Mouse (Mus musculus) heart, embryonic 11.5 days (tissue): Measurements from ENCODE around the gene Thsd7b. TPM values are rescaled to one million over a fixed set of nuclear protein-coding genes. Genes with fewer than 3 reads are reported as not detected.

ENCODE experiments used
- ATAC-seq: fragments of 200-750 bp; cut with Nextera tagmentation; replicated peaks from 2 replicates; pipeline ENCODE4 v1.8.0; 2017; ENCODE audit warnings: moderate library complexity; ENCODE audit not compliant: insufficient number of reproducible peaks, low FRiP score, low TSS enrichment
- H3K27ac ChIP-seq: fragments of 300-500 bp; sonication (generic); 2 replicates; pipeline ENCODE4 v1.5.1; 2014; ENCODE audit warnings: mild to moderate bottlenecking, low read depth, low read length
- H3K27me3 ChIP-seq: fragments of 300-500 bp; sonication (generic); 2 replicates; pipeline ENCODE4 v1.6.1; 2014; ENCODE audit warnings: mild to moderate bottlenecking, low read length, mixed read lengths; ENCODE audit not compliant: control insufficient read depth, insufficient read depth
- H3K36me3 ChIP-seq: fragments of 300-500 bp; sonication (generic); 2 replicates; pipeline ENCODE4 v1.6.1; 2014; ENCODE audit warnings: mild to moderate bottlenecking, low read length, moderate library complexity, mixed read lengths; ENCODE audit not compliant: control insufficient read depth, insufficient read depth
- H3K4me1 ChIP-seq: fragments of 300-500 bp; sonication (generic); 2 replicates; pipeline ENCODE4 v1.6.1; 2014; ENCODE audit warnings: low read length; ENCODE audit not compliant: control insufficient read depth, insufficient read depth
- H3K4me2 ChIP-seq: fragments of 300-500 bp; sonication (generic); 2 replicates; pipeline ENCODE4 v1.6.1; 2014; ENCODE audit warnings: mild to moderate bottlenecking, moderate library complexity
- H3K4me3 ChIP-seq: fragments of 300-500 bp; sonication (generic); 2 replicates; pipeline ENCODE4 v1.5.1; 2014; ENCODE audit warnings: low read depth, low read length
- H3K9ac ChIP-seq: fragments of 300-500 bp; sonication (generic); 2 replicates; pipeline ENCODE4 v1.6.1; 2014; ENCODE audit warnings: mild to moderate bottlenecking, low read depth, low read length, moderate library complexity
- H3K9me3 ChIP-seq: fragments of 300-500 bp; sonication (generic); replicated peaks from 2 replicates; pipeline ENCODE4 v1.6.1; 2016; ENCODE audit warnings: low read length; ENCODE audit not compliant: control insufficient read depth
- WGBS: fragments of 180-500 bp; shearing (Covaris S2); extraction: QIAGEN DNeasy Blood & Tissue Kit; methylation state at CpG from one replicate; pipeline ENCODE4 v1.1.7; 2014; ENCODE audit not compliant: insufficient replicate concordance; 5-methylcytosine and 5-hydroxymethylcytosine counted together
- polyA plus RNA-seq: library from polyadenylated mRNA; unstranded; fragments of >200 nt; fragmentation: Nextera tagmentation; extraction: Ambion mirVana; gene quantifications from 2 replicates; pipeline ENCODE4 v1.2.1, GENCODE M21; 2014

The Thsd7b gene
- polyA plus RNA-seq, 1 experiment from 2014 or later, result 1.8 TPM

DNA sequence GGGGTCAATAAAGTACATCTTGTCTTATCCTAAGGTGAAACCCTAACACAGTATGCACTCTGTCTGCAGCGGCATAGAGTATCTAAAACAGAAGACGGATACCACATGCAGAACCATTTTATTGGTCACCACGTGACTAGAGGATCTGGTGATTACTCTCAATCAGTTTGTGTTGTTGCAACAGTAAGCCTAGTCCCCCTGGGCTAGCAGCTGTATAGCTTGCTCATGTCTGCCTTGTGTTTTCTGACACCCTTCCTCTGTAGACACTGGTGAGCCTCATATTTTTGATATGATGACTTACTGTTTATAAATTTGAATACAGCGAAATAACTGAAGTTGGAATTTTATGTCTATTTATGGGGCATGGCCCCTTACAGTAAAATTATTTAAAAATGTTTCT lies 306.9 kb downstream of the Thsd7b start:
- Histone ChIP-seq H3K9ac (no peak overlapping the region), H3K4me1 (no peaks in the 10 kb centered on the region), H3K27me3 (no peaks in the 10 kb centered on the region), H3K9me3 (no peaks in the 10 kb centered on the region), H3K36me3 (no peaks in the 10 kb centered on the region), H3K4me3 (no peak overlapping the region), H3K27ac (no peak overlapping the region), H3K4me2 (no peak overlapping the region)
- ATAC-seq, result no peak
- 71% methylated on average over 4 of the region's 4 CpGs for WGBS

DNA sequence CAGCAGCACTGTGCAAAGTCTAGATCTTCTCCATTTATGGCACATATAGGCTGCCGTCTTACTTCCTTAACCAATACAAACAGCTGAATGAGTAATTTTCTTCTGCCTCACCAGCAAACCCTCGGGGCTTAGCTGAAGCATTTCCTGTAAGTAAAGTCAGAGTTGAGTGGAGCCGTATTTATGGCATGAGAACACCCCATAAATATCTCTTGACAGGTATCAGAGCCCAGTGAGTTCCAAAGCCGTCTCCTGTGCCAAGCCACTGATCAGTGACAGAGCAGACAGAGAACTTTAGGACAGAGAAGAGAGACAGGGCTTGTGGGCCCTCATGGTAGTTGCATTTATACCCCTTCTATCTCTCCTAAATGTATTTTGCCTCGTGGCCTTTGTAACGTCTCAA lies 313.5 kb downstream of the Thsd7b start:
- no peak overlapping the region for H3K9ac ChIP-seq
- H3K4me2 ChIP-seq, result no peak overlapping the region
- no peak for ATAC-seq
- no peaks in the 10 kb centered on the region for H3K27me3 ChIP-seq
- H3K27ac ChIP-seq, result no peak overlapping the region
- H3K9me3 ChIP-seq, result no peaks in the 10 kb centered on the region
- 61% methylated on average over 6 of the region's 6 CpGs for WGBS
- H3K4me1 ChIP-seq, result no peaks in the 10 kb centered on the region
- H3K36me3 ChIP-seq, result no peaks in the 10 kb centered on the region
- no peak overlapping the region for H3K4me3 ChIP-seq

- no peaks in the 10 kb centered on the region for H3K4me1 ChIP-seq
- no peaks in the 10 kb centered on the region for H3K9me3 ChIP-seq
- no peak overlapping the region for H3K27ac ChIP-seq
- ATAC-seq, result no peak
- H3K36me3 ChIP-seq, result no peaks in the 10 kb centered on the region
- H3K4me2 ChIP-seq, result no peak overlapping the region
- no peaks in the 10 kb centered on the region for H3K27me3 ChIP-seq
- H3K4me3 ChIP-seq, result no peak overlapping the region
- H3K9ac ChIP-seq, result no peak overlapping the region
- 79% methylated on average over 3 of the region's 3 CpGs for WGBS
Measured at GRCm38 (mm10) chr1:129589366-129590002, 316.4 kb downstream of the Thsd7b start.

GRCm38 (mm10) chr1:129595447-129595846 lies 322.3 kb downstream of the Thsd7b start:
- ATAC-seq, result peak; percentile 35; the same call in 1 of the 2 replicates

DNA sequence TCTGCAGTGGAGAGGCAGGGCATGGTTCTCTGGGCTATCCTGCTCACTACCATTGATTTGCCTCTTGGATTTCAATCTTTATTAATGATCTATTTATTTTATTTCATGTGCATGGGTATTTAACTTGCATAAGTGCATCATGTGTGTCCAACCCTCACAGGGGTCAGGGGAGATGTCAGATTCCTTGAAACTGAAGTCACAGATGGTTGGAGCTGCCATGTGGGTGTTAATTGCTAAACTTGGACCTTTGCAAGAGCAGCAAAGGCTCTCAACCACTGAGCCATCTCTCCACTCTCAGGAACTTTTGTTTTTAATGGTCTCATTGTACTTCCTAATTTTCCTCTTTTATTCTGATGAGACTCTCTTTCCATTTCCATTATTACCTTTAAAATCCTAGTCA lies 327.8 kb downstream of the Thsd7b start:
- no peak overlapping the region for H3K4me3 ChIP-seq
- H3K4me1 ChIP-seq, result no peaks in the 10 kb centered on the region
- H3K9me3 ChIP-seq, result no peaks in the 10 kb centered on the region
- no peaks in the 10 kb centered on the region for H3K36me3 ChIP-seq
- no peak for ATAC-seq
- no peak overlapping the region for H3K27ac ChIP-seq
- H3K4me2 ChIP-seq, result no peak overlapping the region
- no peaks in the 10 kb centered on the region for H3K27me3 ChIP-seq
- H3K9ac ChIP-seq, result no peak overlapping the region

More at GRCm38 (mm10) chr1:129595447-129595846, 322.3 kb downstream of the Thsd7b start:
- Histone ChIP-seq H3K36me3 (no peaks in the 10 kb centered on the region), H3K27me3 (no peaks in the 10 kb centered on the region), H3K4me3 (no peak overlapping the region), H3K9ac (no peak overlapping the region), H3K9me3 (no peaks in the 10 kb centered on the region), H3K4me1 (no peaks in the 10 kb centered on the region), H3K4me2 (no peak overlapping the region), H3K27ac (no peak overlapping the region)
- 77% methylated on average over 13 of the region's 13 CpGs for WGBS

DNA sequence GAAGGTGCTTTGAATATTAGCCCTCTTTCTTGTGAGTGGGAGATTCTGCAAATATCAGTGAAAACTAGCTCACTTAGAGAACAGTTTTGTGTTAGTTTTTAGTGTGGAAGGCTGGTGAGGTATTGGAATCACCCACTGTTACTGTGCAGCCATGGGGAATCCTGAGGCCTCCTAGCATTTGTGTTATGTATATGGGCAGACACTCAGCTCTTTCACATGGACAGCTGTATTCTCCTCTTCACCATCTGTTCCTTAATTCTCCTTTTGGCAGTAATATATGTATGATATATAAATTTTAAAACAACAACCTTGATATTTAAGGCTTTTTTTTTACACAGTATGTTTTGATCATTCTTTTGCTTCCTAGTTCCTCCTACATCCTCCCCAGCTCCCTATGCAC lies 329.2 kb downstream of the Thsd7b start:
- H3K9me3 ChIP-seq, result no peaks in the 10 kb centered on the region
- H3K27ac ChIP-seq, result no peak overlapping the region
- no peak for ATAC-seq
- H3K4me2 ChIP-seq, result no peak overlapping the region
- H3K9ac ChIP-seq, result no peak overlapping the region
- H3K27me3 ChIP-seq, result no peaks in the 10 kb centered on the region
- H3K4me3 ChIP-seq, result no peak overlapping the region
- no peaks in the 10 kb centered on the region for H3K4me1 ChIP-seq
- H3K36me3 ChIP-seq, result no peaks in the 10 kb centered on the region

DNA sequence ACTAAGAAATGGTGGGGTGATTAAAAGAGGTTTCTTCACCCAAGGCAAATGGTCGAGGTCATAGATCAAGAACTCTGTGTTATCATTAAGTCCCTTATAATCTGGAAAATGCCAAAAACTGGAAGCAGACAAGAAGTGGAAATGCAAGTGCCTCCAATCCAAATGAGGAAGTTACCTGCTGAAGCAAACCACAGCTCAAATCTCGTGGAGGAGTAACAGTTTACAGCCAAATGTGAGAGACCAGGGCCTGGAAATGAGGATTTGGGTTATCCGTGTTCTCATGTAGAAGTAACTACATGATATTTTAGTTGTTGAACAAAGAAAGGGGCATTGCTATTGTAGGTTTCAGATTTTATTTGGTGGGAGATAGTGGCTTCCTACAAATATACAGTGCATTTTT lies 335.3 kb downstream of the Thsd7b start:
- 66% methylated on average over 3 of the region's 3 CpGs for WGBS
- no peak for ATAC-seq

DNA sequence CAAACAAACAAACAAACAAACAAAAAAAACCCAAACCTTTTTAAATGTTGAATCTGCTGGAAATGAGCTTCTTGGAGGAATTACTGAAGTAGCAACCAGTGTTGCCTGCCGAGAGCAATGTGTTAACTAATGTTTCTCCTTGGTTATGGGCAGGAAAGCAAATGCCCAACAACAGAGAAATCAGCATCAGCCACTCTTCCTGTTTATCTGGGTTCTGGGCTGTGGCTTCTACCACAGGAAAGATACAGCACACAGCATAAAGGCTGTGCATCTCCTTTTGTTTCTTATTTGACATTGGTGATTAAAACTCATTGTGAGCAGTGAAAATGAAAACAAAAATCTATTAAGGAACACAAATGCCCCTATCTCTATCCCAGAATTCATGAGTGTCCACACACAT lies 343.0 kb downstream of the Thsd7b start:
- Histone ChIP-seq H3K27ac (no peak overlapping the region), H3K9me3 (no peaks in the 10 kb centered on the region), H3K27me3 (no peaks in the 10 kb centered on the region), H3K36me3 (no peaks in the 10 kb centered on the region), H3K9ac (no peak overlapping the region), H3K4me3 (no peak overlapping the region), H3K4me1 (no peaks in the 10 kb centered on the region), H3K4me2 (no peak overlapping the region)
- WGBS, result 57% methylated on average over 1 of the region's 1 CpGs
- no peak for ATAC-seq

More for the DNA sequence above, 335.3 kb downstream of the Thsd7b start:
- Histone ChIP-seq H3K4me1 (no peaks in the 10 kb centered on the region), H3K27ac (no peak overlapping the region), H3K27me3 (no peaks in the 10 kb centered on the region), H3K4me3 (no peak overlapping the region), H3K9me3 (no peaks in the 10 kb centered on the region), H3K36me3 (no peaks in the 10 kb centered on the region), H3K9ac (no peak overlapping the region), H3K4me2 (no peak overlapping the region)

GRCm38 (mm10) chr1:129619440-129620301 lies 346.6 kb downstream of the Thsd7b start:
- no peak overlapping the region for H3K4me3 ChIP-seq
- H3K4me1 ChIP-seq, result no peaks in the 10 kb centered on the region
- WGBS, result 86% methylated on average over 7 of the region's 7 CpGs
- H3K36me3 ChIP-seq, result no peaks in the 10 kb centered on the region
- H3K4me2 ChIP-seq, result no peak overlapping the region
- no peak for ATAC-seq
- no peak overlapping the region for H3K9ac ChIP-seq
- H3K9me3 ChIP-seq, result no peaks in the 10 kb centered on the region
- no peaks in the 10 kb centered on the region for H3K27me3 ChIP-seq
- H3K27ac ChIP-seq, result no peak overlapping the region
